Mouse (Mus musculus) yolk sac, embryonic 10.5 days (tissue): ENCODE measurements at regions not wholly inside any gene's neighbourhood (a gene's known extent, or its start where the extent isn't known, plus 50 kb on each side); places are given as distances from the start of the nearest gene placed in this dataset.

Experiments
- DNase-seq: peaks from one replicate; pipeline ENCODE4 v3.0.0-alpha.2; 2017; ENCODE audit warnings: low spot score

DNA sequence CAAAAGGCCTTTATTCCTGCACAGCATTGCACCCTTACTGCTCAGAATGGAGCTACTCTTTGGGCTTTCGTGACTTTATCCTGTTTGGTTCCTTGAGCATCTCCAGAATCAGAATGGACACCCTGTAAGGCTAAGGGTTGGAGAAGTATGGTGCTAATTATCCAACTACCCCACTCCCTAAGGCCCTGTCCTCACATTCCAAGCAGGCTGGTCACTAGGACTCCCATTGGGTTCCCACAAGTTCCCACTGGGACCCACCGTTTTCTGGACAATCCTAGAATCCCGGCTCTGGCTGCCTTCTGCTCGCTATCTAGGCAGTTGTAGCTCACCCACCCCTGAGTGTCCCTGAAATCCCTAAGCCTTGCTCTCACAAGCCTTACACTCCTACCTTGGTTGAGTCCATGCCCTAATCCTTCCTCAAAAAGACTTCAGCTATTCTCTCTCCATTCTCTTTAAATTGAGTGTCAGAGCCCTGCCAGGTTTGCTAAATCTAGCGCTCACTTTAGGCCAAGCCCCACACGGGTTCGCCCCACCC, 146.1 kb downstream of the Efcab1 start:
- DNase-seq, result no peak

DNA sequence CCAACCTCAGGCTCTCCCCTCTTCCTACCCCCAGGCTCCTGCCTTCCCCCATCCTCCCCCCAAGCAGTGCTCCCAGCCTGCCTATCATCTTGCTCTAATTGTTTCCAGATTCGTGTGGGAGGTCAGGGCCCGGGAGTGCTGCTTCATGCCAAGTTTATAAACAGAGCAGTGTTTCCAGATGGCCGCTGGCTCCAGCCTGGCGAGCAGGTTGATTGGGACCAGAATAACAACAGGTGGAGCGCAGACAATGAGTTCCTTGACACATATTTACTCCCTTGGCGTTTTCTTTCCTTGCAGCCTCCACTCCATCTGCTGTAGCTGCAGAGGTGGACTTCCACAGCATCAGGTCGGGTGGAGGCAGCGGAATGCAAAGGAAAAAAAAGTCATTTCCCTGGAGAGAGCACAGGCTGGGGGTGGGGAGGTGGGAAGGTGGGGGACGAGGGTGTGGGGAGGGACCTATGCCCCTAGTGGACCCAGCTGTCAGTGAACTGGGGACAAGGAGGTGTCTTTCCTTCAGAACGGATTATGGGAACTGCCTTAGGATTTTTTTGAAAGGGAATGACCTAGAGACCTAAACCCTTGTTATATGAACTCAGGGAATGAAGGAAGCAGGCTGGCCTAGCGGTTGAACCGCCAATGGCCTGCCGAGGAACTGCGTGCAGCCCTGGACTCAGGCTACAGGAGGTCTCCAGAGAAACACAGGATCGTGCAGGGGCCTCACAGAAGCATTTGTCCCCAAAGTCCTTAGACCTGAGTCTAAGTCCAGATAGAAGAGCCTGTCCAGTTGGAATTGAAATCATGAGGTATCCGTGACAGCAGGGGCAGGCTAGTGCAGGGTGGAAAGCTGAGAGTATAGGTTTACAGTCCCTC, 146.8 kb downstream of the Efcab1 start:
- DNase-seq, result peak; percentile 78

DNA sequence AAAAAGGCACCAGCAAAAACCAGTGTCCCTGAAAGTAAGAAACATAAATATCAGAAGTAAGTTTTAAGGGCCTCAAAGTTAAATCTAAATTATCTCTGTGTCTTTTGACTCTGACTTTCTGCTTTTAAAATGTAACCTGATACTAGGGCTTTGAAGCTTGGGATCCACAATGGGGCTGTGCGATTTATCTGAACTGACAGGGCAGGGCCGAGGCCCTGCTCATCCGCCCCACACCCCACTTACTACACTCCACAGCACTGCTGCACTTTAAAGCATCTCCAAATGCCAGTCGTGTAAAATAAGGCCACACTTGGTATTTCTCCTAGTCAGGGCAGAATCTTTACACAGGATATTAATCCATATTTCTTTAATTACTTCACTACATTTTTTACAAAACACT, 147.4 kb downstream of the Efcab1 start:
- DNase-seq, result peak; percentile 22

DNA sequence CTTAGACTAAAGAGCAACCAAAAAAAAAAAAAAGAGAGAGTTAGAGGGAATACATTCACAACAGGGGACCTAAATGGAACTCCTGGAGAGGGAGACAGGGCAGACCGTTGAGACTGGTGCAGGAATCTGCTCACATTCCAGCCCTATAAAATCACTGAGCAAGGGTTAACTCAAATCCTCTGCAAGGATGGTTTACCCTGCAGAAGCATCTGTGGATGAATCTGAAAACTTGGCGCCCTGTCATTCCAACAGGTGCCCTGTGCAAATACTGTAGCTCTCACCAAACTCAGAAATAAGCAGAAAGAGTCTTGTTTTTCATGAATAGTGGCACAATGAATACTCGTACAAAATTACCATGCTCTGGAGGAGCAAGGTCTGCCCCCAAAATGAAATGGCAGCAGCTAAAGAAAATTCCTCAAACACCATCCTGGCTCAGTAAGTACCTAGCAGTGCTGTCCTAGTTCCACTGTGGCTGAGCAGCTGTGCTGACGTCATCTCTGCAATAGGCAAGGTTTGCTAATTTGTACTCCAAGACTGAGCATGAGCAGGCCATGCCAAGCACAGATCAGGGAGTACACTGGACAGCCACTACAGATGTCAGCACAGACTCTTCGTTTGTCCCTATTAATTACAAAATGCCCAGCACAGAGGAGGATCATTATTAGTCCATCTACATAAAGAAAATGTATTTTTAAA, 148.0 kb downstream of the Efcab1 start:
- DNase-seq, result no peak

DNA sequence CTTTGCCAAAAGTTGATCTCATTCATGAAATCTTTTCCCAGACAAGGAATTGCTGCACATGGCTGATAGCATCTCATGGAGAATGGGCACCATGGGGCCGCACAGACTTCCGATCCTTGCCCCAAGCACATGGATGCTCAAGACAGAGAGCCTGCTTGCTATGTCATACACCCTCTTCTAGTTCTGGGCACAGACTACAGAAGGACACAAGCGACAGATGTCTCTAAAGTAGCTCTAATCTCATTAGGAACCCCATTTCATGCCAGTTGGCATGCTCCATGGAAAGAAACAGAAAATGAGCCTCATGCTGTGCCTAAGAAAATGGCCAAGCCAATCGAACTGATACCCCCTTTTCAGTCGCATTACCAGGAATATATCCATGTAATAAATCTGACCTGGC, 149.3 kb downstream of the Efcab1 start:
- no peak for DNase-seq

DNA sequence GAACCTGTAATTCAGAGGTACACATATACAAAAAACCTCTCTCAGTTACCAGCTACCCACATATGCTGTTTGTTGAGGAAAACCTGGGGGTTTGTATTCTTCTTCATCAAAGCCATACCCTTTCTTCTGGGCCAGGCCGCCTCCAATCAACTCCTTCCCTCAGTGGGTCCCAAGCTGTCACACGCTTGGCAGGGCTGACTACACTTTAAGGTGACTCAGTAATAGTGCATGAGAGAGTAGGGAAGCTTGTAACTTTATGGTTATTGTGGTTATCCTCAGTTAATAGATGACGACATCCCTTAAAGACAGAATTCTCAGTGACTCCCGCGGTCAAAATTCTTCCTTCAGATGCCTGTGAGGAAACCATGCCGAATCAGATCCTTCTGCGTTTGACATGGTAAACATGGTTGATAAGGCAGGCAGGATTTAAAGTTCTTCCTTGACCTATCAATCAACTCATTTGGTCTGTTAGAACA, 164.1 kb downstream of the Efcab1 start:
- DNase-seq, result no peak

DNA sequence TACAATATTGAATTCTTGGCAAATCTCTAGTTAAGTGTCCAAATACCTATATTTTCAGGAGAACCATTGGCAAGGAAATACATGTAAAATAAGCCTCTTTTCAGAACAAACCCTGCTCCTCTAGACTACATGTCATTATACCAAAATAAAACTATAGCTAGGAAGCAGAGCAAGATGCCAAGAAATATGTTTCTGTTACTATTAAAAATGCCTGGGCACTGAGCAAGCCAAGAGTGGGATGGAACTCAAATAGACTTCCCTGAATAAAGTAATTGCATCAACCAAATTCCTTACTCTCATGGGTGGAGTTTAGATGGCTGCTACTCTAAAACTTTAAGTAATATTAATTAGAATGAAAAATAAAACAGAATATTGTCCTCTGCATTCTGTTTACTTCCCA, 168.0 kb downstream of the Efcab1 start:
- DNase-seq, result no peak

DNA sequence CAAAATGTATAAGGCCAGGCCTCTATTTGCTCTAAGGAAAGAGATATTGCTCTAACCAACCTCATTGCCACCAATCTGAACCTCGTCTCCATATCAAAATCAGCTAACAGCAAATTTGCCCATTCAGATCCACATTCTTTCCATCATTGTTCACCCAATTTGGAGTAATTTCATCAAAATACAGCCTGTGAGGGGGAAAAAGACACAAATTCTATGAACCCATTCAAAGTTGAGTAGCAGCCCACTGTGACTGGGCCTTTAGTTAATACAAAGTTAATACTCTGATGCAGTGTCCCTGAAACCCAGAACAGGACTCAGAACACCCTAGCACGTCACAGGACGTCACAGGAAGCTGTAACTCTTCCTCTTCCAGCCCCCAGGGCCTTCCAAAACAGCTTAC, 177.3 kb downstream of the Efcab1 start:
- no peak for DNase-seq

DNA sequence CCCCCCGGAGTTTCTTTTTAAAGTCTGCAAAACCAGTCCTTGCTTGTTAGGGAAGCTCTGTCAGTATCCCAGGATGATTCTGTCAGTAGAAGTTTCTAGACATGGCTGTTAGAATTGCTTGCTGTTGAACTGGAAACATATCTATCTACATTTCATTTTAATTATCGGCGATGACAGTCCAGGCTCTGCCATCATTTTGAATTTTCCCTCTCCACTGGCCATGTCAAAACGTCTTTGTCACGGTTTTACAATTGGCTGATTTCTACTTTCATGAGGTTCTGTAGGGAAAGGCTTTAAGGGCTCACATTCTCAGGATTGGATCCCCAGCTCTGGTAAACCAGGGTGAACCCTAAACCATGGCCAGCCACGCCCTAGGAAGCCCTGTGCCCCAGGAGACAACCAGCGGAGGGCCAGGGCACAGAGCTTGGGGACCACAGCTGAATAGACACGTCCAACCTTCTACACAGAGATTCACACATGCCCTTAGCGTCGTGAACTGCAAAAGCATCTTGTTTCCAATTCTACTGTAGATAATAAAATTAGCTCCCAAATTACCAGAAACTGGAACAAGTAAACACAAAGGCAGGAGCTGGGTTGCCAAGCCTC, 177.8 kb downstream of the Efcab1 start:
- peak; percentile 11 for DNase-seq

DNA sequence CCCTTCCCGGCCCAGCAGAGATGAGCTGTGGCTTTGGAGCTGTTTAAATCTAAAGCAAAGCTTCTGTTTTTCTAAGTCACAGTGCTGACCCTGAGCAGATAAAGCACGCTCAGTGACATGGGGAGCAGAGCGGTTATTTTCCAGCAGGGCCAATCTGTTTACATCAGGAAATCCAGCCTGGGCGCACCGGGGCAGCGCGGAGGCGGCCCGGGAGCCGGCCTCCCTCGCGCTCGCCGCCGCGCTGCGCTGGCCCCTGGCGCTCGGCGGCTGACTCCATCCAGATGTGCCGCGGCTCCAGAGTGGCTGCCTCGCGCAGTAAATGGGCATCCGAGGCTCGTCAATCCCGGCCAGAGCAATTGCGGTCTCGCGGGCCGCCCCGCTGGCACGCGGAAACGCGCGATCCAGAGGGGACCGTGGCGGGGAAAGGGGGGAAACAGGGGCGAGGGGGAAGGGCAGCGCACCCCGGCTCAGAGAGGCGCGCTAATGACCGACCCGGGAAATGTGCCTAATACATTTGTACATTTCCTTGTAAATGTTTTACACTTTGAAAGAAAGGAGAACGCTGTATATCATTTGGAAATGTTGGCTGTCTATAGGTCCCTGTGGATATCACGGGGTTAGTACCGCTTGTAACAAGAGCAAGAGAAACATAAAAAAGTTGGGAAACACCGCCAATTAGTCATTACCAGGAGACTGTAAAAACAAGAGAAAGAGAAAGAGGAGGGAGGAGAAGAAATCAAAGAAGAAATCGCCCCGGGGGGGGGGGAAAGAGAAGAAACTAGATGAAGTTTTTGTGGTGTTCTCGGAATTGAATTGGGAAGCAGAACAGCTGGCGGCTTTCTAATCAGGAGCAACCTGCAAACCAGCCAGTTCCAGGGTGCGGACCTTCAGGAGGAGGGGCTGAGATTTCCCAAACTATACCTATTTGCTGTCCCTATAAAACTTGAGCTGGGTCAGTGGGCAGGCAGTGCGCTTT, 178.6 kb downstream of the Efcab1 start:
- peak; percentile 61 for DNase-seq

DNA sequence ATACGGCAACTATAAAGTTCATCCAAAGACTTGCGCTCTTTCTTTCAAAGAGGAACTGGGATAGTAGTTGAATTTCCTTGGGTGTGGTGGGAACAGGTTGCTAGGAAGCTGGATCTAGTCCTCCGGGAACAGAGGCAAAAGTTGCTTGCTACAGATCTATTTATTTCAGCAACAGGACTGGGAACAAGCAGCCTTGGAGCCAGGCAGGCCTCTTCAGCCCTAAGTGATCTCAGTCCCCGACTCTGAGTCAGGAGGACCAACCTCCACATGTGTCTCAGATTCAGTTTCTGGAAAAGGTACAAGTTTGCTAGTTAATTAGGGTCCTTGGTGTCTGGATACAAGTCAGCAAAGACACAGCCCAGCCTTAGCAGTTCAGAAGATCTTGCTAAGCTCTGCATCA, 180.2 kb downstream of the Efcab1 start:
- peak; percentile 9 for DNase-seq

DNA sequence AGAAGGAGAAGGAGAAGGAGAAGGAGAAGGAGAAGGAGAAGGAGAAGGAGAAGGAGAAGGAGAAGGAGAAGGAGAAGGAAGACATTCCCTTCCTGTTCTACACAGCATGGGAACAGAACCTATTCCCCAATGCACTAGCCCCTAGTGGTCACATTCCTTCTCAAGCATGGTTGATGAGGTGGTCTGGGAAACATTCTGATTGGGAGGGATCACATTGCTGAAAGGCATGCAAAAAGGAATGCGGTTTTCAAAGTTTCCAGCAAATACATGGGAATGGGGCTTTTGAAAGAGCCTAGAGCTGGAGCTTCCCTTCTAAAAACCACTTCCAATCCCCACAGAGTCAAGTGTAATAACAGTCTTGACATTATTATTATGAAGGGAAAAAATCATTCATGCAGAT, 197.5 kb downstream of the Efcab1 start:
- DNase-seq, result no peak

DNA sequence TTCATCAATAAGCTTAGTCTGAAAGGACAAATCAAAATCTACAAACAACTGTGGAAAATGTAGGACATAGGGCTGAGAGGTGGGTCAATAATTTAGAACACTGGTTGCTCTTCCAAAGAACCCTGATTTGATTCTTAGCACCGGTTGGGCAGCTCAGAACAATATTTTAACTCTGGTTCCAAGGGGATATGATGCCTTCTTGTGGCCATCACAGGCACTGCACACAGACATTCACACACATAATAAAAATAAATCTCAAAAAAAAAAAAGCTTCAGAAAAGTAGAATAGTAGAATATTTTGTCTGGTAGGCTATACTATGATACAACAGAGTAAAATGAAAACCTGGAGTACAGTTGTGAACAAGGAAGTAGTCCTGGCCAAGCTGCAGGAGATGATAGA, 200.8 kb downstream of the Efcab1 start:
- DNase-seq, result no peak

DNA sequence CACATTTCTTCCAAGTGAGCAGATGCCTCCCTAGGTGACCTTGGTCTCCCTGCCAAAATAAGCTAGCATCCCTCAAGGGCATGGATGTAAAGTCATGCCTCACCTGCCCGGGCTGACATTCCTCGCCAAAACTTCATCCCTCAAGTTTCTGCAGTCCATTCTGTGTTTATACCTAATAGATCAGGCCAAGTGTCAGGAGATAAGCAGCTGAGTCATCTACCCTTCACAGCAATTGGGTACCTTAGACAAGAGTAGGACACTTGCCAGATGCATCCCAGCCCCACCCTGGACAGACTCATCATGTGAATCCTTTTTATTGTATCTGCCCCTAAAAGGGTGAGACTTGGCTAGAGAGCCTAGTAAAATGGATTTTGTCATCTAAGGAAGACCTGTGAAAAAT, 204.1 kb upstream of the Gm21897 start:
- DNase-seq, result no peak

DNA sequence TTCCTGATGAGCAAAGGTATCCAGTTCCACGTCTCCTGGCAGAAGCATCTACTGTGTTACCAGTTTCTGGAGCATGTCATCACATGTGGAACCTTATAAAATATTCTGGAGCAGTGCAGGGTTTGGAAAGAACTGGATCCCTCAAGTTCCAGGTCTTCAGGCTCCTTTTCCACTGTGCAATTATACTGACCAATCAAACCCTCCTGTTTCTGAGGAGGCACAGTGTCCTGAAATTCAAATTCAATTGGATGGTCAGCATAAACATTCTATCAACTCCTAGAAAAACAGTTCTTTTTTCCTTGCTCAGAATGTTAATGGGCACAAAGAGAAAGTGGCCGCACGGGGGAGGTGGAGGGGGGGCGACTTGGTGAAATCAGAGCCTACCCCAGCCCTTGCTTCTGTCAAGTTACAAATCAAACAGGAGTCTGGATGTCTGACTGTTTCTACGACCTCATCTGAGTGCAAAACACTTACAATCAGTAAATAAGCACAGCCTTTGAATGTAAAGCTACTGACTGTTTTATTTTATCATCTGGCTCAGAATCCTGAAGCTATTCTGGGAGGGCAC, 203.2 kb upstream of the Gm21897 start:
- peak; percentile 22 for DNase-seq

DNA sequence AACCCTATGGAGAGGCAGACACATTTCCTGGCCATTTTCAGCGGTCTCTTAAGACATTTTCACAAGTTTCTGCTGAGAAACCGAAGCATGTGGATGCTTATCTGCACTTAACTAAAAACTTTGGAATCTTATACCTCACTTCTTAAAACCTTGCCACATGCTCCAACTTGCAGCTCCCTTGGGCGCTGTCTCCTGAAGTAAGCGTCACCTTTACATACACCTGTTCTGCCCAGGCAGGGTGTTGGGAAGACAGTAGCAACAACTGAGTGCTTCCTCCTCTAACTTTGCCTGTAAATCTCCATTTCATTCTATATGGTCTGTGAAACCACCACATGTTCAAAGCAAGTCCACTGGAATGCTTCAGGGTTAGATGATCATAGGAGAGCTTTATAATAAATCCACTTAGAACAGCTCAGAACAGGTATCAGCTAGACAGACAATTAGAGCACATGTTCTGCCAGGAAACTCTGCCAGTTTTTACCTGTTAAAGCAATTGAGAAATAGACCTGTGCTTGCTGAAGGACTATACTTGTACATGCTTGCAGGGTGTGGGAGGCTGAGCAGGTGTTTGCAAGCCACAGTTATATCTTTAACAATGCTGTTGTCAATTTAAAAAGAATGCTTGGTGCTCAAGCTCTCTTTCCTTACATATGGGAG, 202.6 kb upstream of the Gm21897 start:
- DNase-seq, result no peak

DNA sequence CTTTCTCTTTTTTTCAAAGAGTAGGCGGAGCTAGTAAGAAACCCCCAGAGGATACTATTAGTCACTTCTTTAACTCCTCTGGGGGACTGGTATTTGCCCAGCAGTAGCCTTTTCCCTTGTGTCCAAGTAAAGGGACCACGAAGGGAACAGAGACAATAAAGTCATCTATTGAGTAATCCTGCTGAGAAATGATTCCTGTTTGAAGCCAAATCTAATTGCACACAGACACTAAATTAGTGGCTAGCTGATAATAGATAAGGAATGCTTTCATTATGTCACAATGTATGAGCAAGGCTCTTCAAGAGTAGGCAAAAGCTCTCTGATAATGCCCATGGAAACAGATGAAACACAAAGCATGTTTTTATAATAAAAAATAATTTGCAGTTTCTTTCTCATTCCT, 201.9 kb upstream of the Gm21897 start:
- no peak for DNase-seq

DNA sequence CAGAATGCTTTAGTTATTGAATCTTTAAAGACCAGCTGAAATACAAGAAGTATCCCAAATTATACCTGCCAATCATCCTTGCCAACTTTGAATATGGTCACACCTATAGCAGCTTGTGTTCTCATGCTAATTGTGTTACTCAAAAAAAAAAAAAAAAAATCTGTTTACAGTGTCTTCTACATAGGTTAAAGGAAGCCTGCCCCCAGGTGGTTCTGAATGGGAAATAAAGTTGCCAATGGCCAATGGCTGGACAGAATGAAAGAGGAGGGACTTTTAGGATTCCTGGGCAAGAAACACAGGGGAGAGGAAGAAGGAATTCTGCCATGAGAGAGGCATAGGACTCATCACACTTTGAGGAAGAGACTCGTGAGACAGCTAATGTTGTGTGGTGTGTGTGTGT, 197.5 kb upstream of the Gm21897 start:
- no peak for DNase-seq

DNA sequence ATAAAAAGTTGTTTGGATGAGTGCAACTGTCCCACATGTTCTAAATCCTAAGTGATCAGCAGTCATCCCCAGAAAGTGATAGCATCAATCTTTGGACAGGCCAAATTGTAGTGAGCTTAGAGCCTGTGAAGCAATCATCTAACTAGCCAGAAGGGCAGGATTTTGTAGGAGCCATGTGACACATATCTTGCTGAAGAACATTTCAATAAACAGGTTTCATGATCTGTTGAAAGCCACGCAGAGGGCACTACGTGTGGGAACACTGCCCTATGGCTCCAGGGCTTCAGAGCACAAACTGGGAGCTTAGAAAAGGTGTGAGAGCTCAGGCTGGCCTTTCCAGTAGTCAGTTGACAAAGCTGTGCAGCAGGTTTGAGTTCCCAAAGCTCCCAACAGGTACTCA, 188.3 kb upstream of the Gm21897 start:
- DNase-seq, result no peak

DNA sequence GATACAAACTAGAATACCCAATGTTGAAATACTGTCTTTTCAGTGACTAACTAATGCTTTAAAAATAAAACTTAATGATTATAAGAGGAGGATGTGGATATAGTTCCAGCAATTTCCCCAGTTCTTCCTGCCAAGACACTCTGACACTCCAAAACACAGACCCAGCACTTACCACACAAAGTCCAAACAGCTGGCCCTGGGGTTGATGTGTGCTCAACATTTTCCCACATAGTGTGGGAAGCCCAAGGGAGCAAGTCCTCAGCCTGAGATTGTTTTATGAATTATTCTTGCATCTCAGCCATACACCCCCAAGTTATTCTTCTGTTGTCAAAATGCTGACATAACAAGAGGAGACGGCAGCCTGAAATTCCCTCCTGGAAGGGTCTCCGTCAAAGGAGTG, 187.5 kb upstream of the Gm21897 start:
- no peak for DNase-seq

DNA sequence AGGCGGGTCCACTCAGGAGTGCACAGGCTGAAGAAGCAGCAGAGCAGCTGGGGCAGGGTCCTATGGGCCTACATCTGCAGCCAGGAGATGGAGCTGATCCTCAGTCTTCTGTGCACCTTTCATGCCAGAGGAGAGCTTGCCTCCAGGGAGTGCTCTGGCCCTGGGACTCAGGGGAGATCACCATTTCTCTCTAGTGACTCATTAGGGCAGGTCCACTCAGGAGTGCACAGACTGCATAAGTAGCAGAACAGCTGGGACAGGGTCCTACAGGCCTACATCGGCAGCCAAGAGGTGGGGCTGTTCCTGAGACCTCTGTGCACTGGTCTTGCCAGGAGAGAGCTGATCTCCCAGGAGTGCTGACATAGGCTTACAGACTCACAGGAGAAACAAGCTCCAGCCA, 159.4 kb upstream of the Gm21897 start:
- DNase-seq, result no peak
